Mouse (Mus musculus) central nervous system, embryonic 11.5 days (tissue): ENCODE measurements around the gene Vmn1r206. TPM values are rescaled to one million over a fixed set of nuclear protein-coding genes. Genes with fewer than 3 reads are reported as not detected.

Experiments used
- polyA plus RNA-seq: library from polyadenylated mRNA; depleted of rRNA; stranded (reverse); fragments of >200 nt; gene quantifications from 2 replicates; pipeline ENCODE4 v1.2.3, GENCODE M21; 2012; rRNA removed

Vmn1r206 gene
- polyA plus RNA-seq, result not detected in 2 replicates

DNA sequence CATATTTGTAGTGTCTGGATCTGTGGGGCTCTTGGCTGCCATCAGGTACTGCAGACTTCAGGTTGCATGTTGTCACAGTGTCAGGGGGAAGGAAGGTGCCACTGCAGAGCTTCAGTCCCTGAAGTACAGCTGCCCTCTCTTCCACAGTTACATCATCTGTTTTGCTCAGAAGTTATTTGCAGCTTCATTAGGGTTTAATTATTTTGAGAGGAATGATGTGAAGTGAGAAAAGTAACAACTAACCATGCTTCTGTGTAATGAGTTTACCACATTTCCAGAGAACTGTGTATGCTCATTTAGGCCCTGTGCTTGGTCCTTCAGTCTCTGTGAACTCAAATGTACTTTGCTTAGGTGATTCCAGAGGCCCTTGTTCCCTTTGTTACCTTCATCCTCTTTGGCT is at the start of gene Vmn1r206:
Gene Vmn1r206, minus strand, starts transcription at position 101 of the 400 bp plus-strand sequence.

DNA sequence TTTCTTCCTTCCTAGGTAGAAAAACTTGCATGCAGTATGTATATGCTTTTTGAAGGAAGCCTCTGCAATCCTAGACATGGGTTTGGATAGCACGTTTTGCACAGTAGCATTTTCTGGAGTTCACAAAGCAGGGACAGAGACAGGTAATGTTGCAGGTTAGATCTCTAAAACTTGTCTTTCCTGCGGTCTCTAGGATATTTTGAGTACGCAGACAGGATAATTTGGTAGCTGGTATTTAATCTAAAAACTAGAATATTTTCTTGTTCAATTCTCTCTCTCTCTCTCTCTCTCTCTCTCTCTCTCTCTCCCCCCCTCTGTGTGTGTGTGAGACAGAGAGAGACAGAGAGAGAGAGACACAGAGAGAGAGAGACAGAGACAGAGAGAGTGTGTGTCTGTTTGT is 31.2 kb downstream of the Vmn1r206 start, which contains the start of gene Vmn1r205:
Gene Vmn1r205, minus strand, starts transcription at position 101 of the 400 bp plus-strand sequence.

Other genes with a start within 250 kb of the Vmn1r206 start
- not detected in 2 replicates for gene Vmn1r199, start 244.4 kb downstream of the Vmn1r206 start, polyA plus RNA-seq
- not detected in 2 replicates for gene Vmn1r200, start 233.9 kb downstream of the Vmn1r206 start, polyA plus RNA-seq
- gene Vmn1r201, start 152.3 kb downstream of the Vmn1r206 start, polyA plus RNA-seq, result not detected in 2 replicates
- gene Vmn1r202, start 118.9 kb downstream of the Vmn1r206 start, polyA plus RNA-seq, result not detected in 2 replicates
- not detected in 2 replicates for gene Vmn1r203, start 106.1 kb downstream of the Vmn1r206 start, polyA plus RNA-seq
- gene Vmn1r204, start 71.1 kb downstream of the Vmn1r206 start, polyA plus RNA-seq, result not detected in 2 replicates
- not detected in 2 replicates for gene Vmn1r205, start 31.3 kb downstream of the Vmn1r206 start, polyA plus RNA-seq
- gene Vmn1r207-ps, start 105.4 kb upstream of the Vmn1r206 start, polyA plus RNA-seq, result not detected in 2 replicates
- not detected in 2 replicates for gene Vmn1r208, start 153.1 kb upstream of the Vmn1r206 start, polyA plus RNA-seq
- not detected in 2 replicates for gene Vmn1r209, start 185.4 kb upstream of the Vmn1r206 start, polyA plus RNA-seq
- gene Vmn1r210, start 207.1 kb upstream of the Vmn1r206 start, polyA plus RNA-seq, result not detected in 2 replicates
- gene Vmn1r211, start 233.3 kb upstream of the Vmn1r206 start, polyA plus RNA-seq, result not detected in 2 replicates